Mouse (Mus musculus) heart, embryonic 15.5 days (tissue): Measurements from ENCODE around the gene Aco1. TPM values are rescaled to one million over a fixed set of nuclear protein-coding genes. Genes with fewer than 3 reads are reported as not detected.
"Not testable (repeated sequence)": the region's sequence is repeated elsewhere in the genome, so short reads cannot be mapped to it uniquely, and the experiment has no call there.

ENCODE experiments used
- ATAC-seq: fragments of 200-750 bp; cut with Nextera tagmentation; replicated peaks from 2 replicates; pipeline ENCODE4 v1.8.0; 2017; ENCODE audit warnings: low read depth, moderate TSS enrichment; ENCODE audit not compliant: insufficient number of reproducible peaks, insufficient read depth, low FRiP score
- H3K27ac ChIP-seq: fragments of 300-500 bp; sonication (generic); 2 replicates; pipeline ENCODE4 v1.5.1; 2015; ENCODE audit warnings: mild to moderate bottlenecking, inconsistent platforms
- H3K27me3 ChIP-seq: fragments of 300-500 bp; sonication (generic); 2 replicates; pipeline ENCODE4 v1.6.1; 2015; ENCODE audit warnings: inconsistent platforms
- H3K36me3 ChIP-seq: fragments of 300-500 bp; sonication (generic); 2 replicates; pipeline ENCODE4 v1.6.1; 2015; ENCODE audit warnings: mild to moderate bottlenecking, inconsistent platforms
- H3K4me1 ChIP-seq: fragments of 300-500 bp; sonication (generic); replicated peaks from 2 replicates; pipeline ENCODE4 v1.6.1; 2015; ENCODE audit warnings: inconsistent platforms
- H3K4me2 ChIP-seq: fragments of 300-500 bp; sonication (generic); 2 replicates; pipeline ENCODE4 v1.6.1; 2015; ENCODE audit warnings: inconsistent platforms, mild to moderate bottlenecking, moderate library complexity
- H3K4me3 ChIP-seq: fragments of 300-500 bp; sonication (generic); 2 replicates; pipeline ENCODE4 v1.5.1; 2015; ENCODE audit warnings: mild to moderate bottlenecking, inconsistent platforms
- H3K9ac ChIP-seq: fragments of 300-500 bp; sonication (generic); 2 replicates; pipeline ENCODE4 v1.6.1; 2015; ENCODE audit warnings: mild to moderate bottlenecking, inconsistent platforms
- H3K9me3 ChIP-seq: fragments of 300-500 bp; sonication (generic); replicated peaks from 2 replicates; pipeline ENCODE4 v1.6.1; 2016; ENCODE audit warnings: inconsistent platforms
- WGBS: fragments of 180-500 bp; shearing (Covaris S2); methylation state at CpG from one replicate; pipeline ENCODE4 v1.1.7; 2015; ENCODE audit warnings: mixed read lengths; 5-methylcytosine and 5-hydroxymethylcytosine counted together
- polyA plus RNA-seq: library from polyadenylated mRNA; unstranded; fragments of >200 nt; fragmentation: Nextera tagmentation; extraction: Ambion mirVana; gene quantifications from 2 replicates; pipeline ENCODE4 v1.2.1, GENCODE M21; 2015

The Aco1 gene
- 30.3 and 35.2 TPM in 2 replicates for polyA plus RNA-seq

DNA sequence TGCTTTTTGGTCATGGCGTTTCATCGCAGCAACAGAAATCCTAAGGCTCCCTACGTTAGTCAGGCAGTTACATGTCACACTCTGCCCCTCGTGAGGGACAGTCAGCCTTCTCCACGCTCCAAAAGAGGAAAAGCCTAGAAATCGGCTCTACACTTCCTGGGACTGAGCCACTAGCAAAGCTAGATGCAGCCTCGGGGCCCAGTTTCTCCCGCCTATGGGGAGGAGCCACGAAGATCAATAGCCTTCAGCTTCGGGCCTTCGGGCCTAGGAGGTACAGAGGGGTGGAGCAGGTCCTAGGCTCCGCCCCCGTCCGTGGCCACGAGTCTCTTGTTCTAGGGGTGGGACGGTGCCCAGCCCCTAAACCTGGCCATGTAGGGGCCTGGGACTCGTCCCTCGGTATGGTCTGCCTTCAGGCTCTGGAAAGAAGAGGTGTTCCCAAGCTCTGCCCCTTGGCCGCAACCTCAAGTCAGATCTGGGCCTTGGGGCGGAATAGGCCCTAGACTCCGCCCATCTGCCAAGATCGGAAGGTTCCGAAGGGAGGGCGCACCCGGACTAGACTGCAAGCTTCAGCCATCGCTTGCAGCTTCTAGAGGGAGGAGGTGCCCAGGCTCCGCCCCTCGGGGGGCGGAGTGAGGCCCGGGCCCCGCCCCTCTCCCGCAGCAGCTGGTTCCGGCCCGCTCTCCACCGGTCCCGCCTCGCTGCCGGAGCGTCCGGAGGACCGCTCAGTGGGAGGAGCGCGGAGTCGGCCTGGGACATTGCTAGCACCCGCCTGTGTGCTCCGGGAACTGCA, at the start of gene Aco1:
Aco1 (plus strand) TSS at position 339 of the 790 bp plus-strand sequence.
- Histone ChIP-seq H3K27me3 (no peaks in the 10 kb centered on the region), H3K27ac (peak within 1 kb of the TSS; percentile 92), H3K9ac (peak within 1 kb of the TSS; percentile 84), H3K4me2 (peak within 1 kb of the TSS; percentile 81), H3K4me1 (peaks cover 14% of the 10 kb centered on the region), H3K9me3 (no peaks in the 10 kb centered on the region), H3K4me3 (peak within 1 kb of the TSS; percentile 74), H3K36me3 (no peaks in the 10 kb centered on the region)
- under 1% methylated on average over 46 of the region's 46 CpGs for WGBS
- ATAC-seq = peak; percentile 96

DNA sequence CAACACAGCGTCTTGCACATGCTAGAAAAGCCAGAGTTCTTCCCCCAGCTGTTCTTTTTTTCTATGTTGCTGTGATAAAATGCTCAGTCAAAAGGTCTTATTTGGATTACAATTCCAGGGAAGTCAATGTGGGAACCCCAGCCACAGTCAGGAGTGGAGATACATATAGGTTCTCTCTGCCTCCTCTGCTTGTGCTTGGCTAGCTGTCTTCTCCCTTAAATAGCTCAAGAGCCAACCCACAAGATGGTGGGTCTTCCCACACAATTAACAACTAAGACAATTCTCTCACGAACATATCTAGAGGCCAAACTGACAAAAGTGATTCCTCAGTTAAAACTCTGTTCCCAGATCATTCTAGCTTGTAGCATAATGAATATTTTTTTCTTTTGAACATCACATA, 47.9 kb upstream of the Aco1 start:
- no peaks in the 10 kb centered on the region for H3K4me1 ChIP-seq
- no peak overlapping the region for H3K27ac ChIP-seq
- WGBS = 70% methylated on average over 2 of the region's 2 CpGs
- no peak for ATAC-seq
- no peak overlapping the region for H3K9ac ChIP-seq
- no peaks in the 10 kb centered on the region for H3K9me3 ChIP-seq
- no peaks in the 10 kb centered on the region for H3K27me3 ChIP-seq
- no peak overlapping the region for H3K4me3 ChIP-seq
- H3K4me2 ChIP-seq = no peak overlapping the region
- no peaks in the 10 kb centered on the region for H3K36me3 ChIP-seq

DNA sequence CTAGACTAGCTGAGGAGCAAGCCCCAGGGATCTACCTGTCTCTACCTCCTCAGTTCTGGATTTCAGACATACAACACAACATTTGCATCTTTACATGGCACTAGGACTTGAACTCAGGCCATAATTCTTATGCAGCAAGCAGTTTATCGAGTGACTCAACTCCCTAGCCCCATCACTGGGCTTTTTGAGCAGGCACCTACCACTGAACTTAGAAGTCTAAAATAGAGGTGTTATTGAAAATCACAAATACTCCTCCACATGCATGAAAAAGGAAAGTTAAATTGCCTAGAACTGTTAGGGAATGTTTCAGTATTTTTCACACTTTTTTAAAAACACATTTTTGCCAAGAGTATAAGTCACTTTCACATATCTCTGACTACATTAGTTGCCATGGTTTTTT, 39.9 kb upstream of the Aco1 start:
- Histone ChIP-seq H3K9ac (no peak overlapping the region), H3K9me3 (no peaks in the 10 kb centered on the region), H3K4me3 (no peak overlapping the region), H3K36me3 (no peaks in the 10 kb centered on the region), H3K27ac (no peak overlapping the region), H3K27me3 (no peaks in the 10 kb centered on the region), H3K4me1 (no peaks in the 10 kb centered on the region), H3K4me2 (no peak overlapping the region)
- no peak for ATAC-seq
- 85% methylated on average over 1 of the region's 1 CpGs for WGBS

DNA sequence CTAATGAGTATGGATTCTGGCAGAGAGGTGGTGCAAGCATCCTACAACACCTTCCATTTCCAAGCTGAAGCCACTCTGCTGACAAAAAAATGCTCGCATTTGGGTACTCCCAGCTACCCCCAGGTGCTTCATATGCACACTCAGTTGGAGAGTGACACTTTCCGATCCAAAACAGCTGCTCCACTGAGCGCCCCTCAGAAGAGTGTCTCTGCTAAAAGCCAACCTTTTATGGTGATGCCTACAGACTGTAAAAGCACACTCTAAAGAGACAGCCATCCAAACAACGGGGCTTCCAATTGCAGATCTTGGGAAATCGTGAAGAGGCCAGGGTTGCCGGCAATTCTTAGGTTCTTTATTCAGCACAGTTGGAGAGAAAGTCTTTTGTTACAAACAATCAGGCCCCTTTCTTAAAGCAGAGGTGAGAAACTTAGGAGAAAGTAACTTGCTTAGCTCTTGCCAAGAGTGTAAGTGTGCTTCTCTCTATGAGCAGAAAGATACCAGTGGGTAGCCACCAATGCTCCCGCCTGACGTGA, 36.8 kb upstream of the Aco1 start:
- H3K27ac ChIP-seq = no peak overlapping the region
- H3K27me3 ChIP-seq = no peaks in the 10 kb centered on the region
- no peaks in the 10 kb centered on the region for H3K4me1 ChIP-seq
- H3K4me2 ChIP-seq = no peak overlapping the region
- ATAC-seq = no peak
- 51% methylated on average over 8 of the region's 8 CpGs for WGBS
- H3K9ac ChIP-seq = no peak overlapping the region
- H3K4me3 ChIP-seq = no peak overlapping the region
- no peaks in the 10 kb centered on the region for H3K9me3 ChIP-seq
- no peaks in the 10 kb centered on the region for H3K36me3 ChIP-seq

DNA sequence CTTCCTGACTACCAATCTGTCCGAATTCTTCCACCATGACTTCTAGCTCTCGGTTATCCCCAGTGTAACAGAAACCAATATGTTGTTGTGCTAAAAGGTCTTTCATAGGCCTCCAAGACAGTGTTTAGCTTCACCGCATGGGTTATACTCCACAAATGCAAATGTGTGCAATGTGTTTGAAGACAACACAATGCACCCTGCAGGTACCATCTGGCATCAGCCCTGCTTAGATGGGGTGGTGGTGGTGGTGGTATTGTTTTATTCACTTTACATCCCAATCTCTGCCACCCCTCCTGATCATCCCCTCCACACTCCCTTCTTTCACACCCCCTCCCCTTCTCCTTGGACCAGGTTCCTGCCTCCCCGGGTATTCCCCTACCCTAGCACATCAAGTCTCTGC, 34.9 kb upstream of the Aco1 start:
- H3K27ac ChIP-seq = no peak overlapping the region
- no peaks in the 10 kb centered on the region for H3K9me3 ChIP-seq
- ATAC-seq = no peak
- no peaks in the 10 kb centered on the region for H3K4me1 ChIP-seq
- H3K27me3 ChIP-seq = no peaks in the 10 kb centered on the region
- no peak overlapping the region for H3K9ac ChIP-seq
- no peak overlapping the region for H3K4me2 ChIP-seq
- H3K4me3 ChIP-seq = no peak overlapping the region
- no peaks in the 10 kb centered on the region for H3K36me3 ChIP-seq
- 83% methylated on average over 4 of the region's 4 CpGs for WGBS

DNA sequence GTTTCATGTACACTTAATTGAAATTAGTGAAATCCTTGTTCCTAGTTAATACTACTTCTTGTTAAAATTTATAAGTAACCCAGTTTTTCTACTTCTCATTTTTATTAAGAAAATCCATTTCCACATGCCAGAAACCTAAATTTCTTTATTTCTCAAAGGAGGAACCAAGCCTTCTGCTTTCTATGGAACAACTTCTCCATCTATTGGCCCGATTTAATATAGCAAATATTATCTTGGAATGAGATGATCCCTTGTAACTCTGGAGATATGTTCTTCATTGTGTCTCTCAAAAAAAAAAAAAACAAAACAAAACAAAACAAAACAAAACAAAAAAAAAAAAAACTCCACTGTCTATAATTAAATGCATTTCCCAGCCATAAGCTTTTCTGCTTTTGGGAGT, 29.7 kb upstream of the Aco1 start:
- Histone ChIP-seq H3K9ac (no peak overlapping the region), H3K4me1 (no peaks in the 10 kb centered on the region), H3K27ac (no peak overlapping the region), H3K9me3 (no peaks in the 10 kb centered on the region), H3K27me3 (no peaks in the 10 kb centered on the region), H3K4me3 (no peak overlapping the region), H3K36me3 (no peaks in the 10 kb centered on the region), H3K4me2 (no peak overlapping the region)
- WGBS = 70% methylated on average over 1 of the region's 1 CpGs
- no peak for ATAC-seq

DNA sequence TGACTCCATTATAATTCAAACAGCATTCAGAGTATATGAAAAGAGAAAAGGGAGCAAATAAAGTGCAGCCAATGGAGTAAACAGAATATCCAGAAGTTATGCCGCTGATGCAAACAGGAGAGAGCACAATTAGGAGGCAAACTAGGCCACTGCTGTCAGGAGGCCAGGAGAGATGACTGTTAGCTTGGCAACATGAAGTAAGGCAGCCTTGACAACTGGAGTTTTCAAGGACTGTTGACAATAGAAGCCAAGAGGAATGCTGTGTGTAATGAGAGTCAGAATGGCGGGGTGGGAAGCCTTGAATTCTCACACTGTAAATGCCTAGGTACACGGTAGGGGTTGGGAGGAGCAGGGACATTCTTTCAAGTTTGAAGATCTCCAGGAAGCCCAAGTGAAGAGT, 21.7 kb upstream of the Aco1 start:
- no peak for ATAC-seq
- Histone ChIP-seq H3K36me3 (no peaks in the 10 kb centered on the region), H3K4me2 (no peak overlapping the region), H3K4me3 (no peak overlapping the region), H3K4me1 (no peaks in the 10 kb centered on the region), H3K27me3 (no peaks in the 10 kb centered on the region), H3K27ac (no peak overlapping the region), H3K9me3 (no peaks in the 10 kb centered on the region), H3K9ac (no peak overlapping the region)
- 55% methylated on average over 3 of the region's 3 CpGs for WGBS

DNA sequence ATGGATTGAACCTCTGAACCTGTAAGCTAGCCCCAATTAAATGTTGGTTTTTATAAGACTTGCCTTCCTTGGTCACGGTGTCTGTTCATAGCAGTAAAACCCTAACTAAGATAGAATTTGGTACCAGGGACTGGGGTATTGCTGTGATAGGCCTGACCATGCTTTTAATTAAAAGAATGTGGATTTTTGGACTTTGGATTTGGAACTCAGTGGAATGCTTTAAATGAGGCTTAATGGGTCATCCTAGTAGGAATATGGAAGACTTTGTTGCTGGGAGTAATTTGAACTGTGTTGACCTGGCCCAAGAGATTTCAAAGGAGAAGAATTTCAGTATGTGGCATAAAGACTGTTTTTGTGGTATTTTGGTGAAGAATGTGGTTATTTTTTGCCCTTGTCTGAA, 20.6 kb upstream of the Aco1 start:
- not testable (repeated sequence) for H3K4me3 ChIP-seq, H3K36me3 ChIP-seq, H3K27me3 ChIP-seq, H3K4me1 ChIP-seq, ATAC-seq, H3K4me2 ChIP-seq, H3K27ac ChIP-seq, H3K9ac ChIP-seq, H3K9me3 ChIP-seq
- 74% methylated on average over 1 of the region's 1 CpGs for whole genome bisulfite sequencing

DNA sequence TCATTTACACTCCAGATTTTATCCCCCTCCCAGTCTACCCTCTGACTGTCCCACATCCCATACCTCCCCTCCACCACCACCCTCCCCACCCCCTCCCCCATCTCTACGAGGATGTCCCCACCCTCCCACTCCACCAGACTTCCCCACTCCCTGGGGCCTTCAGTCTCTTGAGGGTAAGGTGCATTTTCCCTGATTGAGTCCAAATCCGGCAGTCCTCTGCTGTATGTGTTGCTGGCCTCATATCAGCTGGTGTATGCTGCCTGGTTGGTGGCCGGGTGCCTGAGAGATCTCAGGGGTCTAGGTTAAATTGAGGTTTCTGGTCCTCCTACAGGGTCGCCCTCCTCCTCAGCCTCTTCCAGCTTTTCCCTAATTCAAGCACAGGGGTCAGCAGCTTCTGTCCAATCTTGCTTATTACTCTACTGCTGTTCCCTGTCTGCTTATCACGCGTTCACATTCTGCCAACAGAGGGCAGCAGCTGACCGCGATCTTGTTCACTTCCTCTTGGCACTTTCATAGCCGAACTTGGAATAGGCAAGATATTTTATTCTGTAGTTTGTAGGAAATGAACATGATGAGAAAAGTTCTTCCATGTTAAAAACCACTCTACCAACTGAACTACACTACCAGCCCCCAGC, 8.3 kb upstream of the Aco1 start:
- Histone ChIP-seq H3K36me3 (no peaks in the 10 kb centered on the region), H3K9ac (no peak overlapping the region), H3K27me3 (peaks cover 3% of the 10 kb centered on the region; the same call in 1 of the 2 replicates), H3K4me3 (no peak overlapping the region), H3K27ac (no peak overlapping the region), H3K4me1 (no peaks in the 10 kb centered on the region), H3K4me2 (no peak overlapping the region), H3K9me3 (no peaks in the 10 kb centered on the region)
- WGBS = 21% methylated on average over 9 of the region's 9 CpGs
- no peak for ATAC-seq

DNA sequence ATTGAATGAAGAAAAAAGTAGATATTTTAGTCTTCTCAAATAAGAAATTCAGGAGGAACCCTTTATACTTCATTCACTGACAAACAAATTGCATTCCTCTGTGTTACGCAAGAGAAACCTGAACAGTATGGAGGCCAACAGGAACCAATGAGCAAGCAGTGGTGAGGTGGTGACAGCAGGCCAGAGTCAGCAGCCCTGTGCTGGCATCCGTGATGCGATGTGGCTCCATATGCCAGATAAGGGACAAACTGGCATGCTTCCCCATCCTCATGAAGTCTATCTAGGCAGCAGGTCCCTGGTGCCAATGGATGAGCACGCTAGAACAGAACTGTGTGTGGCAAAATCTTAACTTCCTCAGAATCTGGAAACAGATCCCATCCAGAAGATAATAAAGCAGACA, 6.4 kb upstream of the Aco1 start:
- WGBS = 67% methylated on average over 4 of the region's 4 CpGs

DNA sequence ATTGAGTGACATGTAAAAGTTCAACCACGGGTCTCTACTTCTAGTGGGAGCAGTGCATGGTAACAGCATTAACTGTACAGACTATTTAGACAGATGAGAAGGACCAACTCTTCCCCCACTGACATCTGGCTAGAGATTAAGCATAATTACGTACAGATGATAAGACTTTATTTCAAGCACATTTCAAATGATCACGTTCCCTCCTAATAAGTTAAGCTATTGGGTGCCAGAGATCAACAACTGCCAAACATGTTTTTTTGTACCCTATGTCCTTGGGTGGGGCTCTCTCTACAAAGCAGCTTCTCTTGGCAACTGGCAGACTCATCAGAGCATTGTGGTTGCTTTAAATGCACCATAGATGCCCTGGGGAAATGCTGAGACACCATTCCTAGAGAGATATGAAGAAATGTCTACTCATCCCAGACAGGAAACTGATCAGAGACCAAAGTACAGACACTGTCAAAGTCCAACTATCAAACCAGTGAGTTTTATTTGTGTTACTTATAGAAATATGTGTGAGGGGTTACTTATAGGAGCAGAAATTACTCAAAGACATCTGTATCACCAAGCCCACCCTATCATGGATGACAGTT, 3.1 kb upstream of the Aco1 start:
- Histone ChIP-seq H3K27ac (no peak overlapping the region), H3K4me3 (no peak overlapping the region), H3K9me3 (no peaks in the 10 kb centered on the region), H3K4me2 (no peak overlapping the region), H3K27me3 (no peaks in the 10 kb centered on the region), H3K9ac (no peak overlapping the region), H3K36me3 (no peaks in the 10 kb centered on the region), H3K4me1 (peaks cover 14% of the 10 kb centered on the region)
- 58% methylated on average over 3 of the region's 3 CpGs for WGBS
- ATAC-seq = no peak

More for the DNA sequence above, 6.4 kb upstream of the Aco1 start:
- no peak overlapping the region for H3K4me2 ChIP-seq
- H3K4me3 ChIP-seq = no peak overlapping the region
- H3K9ac ChIP-seq = no peak overlapping the region
- no peak overlapping the region for H3K27ac ChIP-seq
- H3K9me3 ChIP-seq = no peaks in the 10 kb centered on the region
- ATAC-seq = no peak
- H3K4me1 ChIP-seq = no peaks in the 10 kb centered on the region
- no peaks in the 10 kb centered on the region for H3K36me3 ChIP-seq
- peaks cover 3% of the 10 kb centered on the region; the same call in 1 of the 2 replicates for H3K27me3 ChIP-seq
